Mouse (Mus musculus) CD8-positive naive resting alpha-beta T cell, adult 2 months (primary cell): Measurements from ENCODE around the gene Ric1.

Experiments
- DNase-seq, 2 experiments: peaks; one replicate each; pipeline ENCODE4 v3.0.0; 2022; ENCODE audit warnings: low read depth in 2 of 2, low spot score in 2 of 2

The Ric1 gene

DNA sequence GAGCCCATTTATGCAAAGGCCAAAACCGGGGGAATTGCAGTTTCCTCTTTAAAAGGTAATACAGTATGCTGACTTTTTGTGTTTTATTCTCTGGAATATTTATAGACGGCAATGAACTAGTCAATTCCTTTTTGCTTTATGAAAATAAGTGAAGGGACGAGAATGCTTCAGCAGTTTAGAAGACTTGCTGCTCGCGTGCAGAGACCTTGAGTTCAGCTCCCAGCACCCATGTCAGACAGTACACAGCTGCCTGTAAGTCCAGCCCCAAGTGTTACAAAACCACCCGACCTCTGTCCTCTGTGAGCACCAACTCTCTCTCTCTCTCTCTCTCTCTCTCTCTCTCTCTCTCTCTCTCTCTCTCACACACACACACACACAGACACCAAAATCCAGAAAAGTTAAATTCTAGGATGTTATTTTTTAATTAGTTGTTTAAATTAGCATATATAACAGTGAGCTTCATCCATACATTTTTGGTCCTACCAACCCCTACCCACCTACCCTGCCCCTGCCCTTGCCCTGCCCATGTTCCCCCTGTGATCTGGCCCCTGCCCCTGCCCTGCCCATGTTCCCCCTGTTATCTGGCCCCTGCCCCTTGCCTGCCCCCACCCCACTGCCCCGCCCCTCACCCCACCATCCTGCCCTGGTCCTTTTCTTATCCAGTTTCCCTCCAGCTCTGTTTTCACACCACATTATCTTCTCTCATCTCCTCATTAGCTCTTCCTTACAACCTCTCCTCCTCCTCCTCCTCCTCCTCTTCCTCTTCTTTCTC is 25.1 kb upstream of the Ric1 start:
- no peak for DNase-seq

DNA sequence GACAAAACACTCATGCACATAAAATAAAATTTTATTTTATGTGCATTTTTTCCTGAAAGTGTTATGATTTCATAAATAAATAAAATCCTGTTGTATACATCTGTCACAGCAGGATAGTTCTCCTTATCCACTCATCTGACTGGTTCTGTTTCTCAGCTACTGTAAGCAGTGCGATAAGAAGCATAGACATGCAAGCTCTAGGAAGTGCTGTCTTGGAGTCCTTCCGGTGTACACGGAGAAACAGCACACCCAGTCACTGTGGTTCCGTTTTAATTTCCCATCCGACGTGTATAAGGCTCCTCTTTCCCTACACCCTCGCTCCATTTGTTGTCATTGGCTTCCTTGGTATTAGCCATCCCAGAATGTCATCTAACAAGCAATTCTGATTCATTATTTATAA is 24.2 kb upstream of the Ric1 start:
- DNase-seq: no peak

- no peak for DNase-seq
Measured at GRCm38 (mm10) chr19:29498842-29499456, 23.1 kb upstream of the Ric1 start.

- DNase-seq: no peak
Measured at GRCm38 (mm10) chr19:29500333-29500732, 21.7 kb upstream of the Ric1 start.

GRCm38 (mm10) chr19:29501106-29501505 is 21.0 kb upstream of the Ric1 start:
- peak; percentile 15 to 53 for DNase-seq

DNA sequence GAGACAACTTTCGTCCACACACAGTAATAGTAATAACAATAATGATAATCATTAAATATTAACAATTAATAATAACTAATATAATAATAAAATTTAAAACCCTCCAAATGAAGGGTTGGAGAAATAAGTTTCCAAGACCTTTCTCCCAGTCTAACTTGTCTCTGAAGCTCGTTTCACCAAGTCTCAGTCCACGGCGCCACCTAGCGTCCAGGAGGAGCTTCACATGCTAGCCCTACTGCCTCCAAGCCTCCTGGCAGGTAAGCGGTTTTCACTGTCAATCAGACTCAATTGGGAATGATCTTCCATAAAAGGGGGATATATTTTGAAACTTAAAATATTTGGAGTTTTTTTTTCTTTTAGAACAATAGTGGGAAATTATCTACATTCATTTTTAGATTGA is 20.6 kb upstream of the Ric1 start:
- peak; percentile 75 to 76 for DNase-seq

DNA sequence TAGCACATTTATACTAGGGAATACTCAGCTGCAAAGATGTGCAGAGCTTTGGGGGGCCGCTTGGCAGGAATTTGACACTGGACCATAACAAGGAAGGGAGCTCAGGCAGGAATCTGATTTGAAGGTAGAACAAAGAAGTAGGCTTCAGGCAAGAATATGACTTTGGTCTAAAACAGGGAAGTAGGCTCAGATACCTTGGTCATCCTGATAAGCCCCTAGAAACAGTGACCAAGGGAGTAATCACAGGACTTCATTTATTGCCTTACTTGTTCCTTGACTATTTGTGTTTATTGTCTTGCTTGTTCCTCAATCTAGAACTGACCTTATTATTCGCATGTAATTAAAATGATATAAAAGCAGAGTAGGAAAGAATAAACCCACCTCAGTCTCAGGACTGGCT is 18.0 kb upstream of the Ric1 start:
- DNase-seq: no peak

GRCm38 (mm10) chr19:29505617-29506016 is 16.5 kb upstream of the Ric1 start:
- DNase-seq: no peak

DNA sequence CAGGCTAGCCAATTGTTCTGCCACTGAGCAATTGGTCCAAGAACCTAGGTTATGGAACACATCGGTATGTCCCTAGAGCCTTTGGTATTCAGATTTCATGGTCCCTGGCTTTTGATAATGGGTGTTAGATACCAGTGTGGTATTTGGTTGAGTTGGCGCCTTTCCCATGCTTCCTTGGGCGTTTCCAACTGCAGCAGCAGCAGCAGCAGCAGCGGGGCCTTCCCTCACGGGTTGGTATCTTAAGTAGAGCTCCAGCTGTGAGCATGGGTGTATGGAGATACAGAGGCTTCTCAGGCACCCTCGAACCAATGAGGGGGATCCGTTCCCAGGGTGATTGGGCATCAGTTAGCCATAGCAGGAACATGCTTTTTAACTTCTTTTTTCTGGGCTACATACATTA is 13.9 kb upstream of the Ric1 start:
- DNase-seq: no peak

GRCm38 (mm10) chr19:29509857-29510256 is 12.2 kb upstream of the Ric1 start:
- no peak for DNase-seq

- no peak for DNase-seq
Measured at GRCm38 (mm10) chr19:29511826-29512225, 10.3 kb upstream of the Ric1 start.

DNA sequence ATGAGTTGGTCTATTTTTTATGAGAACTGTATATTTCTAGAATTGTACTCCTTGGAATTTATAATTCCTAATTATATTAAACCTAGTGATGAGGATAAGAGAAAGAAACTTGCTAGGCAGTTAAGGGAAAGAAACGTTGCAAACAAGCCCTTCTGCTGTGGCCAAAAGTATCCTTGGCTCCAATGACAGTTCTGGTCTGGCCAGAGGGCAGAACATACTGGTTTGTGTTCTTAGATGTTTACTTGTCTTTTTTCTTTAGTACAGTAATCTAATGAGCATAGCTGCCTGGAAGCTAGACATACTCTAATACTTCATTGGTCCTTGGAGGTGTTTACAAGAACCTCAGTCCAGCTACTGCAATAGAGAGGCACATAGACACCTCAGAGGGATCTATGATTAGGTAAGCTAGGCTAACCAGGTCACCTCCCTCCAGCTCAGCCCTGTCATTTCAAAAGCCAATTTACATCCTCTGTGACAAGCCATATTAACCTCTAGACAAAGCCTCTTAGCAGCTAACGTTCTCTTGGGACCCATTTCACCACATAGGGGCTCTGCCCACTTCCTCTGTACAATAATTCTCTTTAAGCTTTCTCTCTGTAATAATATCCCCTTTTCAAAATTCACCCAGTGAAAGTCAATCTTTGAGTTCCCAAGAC is 8.8 kb upstream of the Ric1 start:
- DNase-seq: no peak

- DNase-seq: no peak
Measured at GRCm38 (mm10) chr19:29514130-29514529, 8.0 kb upstream of the Ric1 start.

- DNase-seq: no peak
Measured at GRCm38 (mm10) chr19:29515386-29515785, 6.7 kb upstream of the Ric1 start.

- no peak for DNase-seq
Measured at GRCm38 (mm10) chr19:29515991-29516390, 6.1 kb upstream of the Ric1 start.

DNA sequence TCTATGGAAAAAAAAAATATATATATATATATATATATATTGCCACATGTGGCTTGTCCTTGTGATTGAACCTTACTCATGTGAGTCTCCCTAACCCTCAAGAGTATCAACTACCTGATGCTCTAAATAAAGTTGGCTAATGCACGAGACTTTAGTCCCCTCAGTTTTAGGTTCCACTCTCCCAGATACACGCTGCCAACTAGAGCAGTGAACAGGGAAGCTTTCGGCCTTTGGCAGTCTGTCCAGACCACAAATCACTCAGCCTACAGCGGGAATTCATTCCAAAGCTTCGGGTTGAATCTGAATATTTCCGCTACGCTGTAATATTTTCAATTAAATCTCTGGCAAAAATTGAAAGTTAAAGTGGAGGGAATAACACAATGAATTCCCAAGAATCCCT is 3.7 kb upstream of the Ric1 start:
- DNase-seq: no peak

GRCm38 (mm10) chr19:29518922-29519321 is 3.2 kb upstream of the Ric1 start:
- DNase-seq: no peak

- DNase-seq: no peak
Measured at GRCm38 (mm10) chr19:29520996-29521560, 1.0 kb upstream of the Ric1 start.

GRCm38 (mm10) chr19:29522445-29523229 is 555 bp downstream of the Ric1 start:
- peak; percentile 34 to 44 for DNase-seq

- DNase-seq: no peak
Measured at GRCm38 (mm10) chr19:29523230-29523582, 1.1 kb downstream of the Ric1 start.

- no peak for DNase-seq
Measured at GRCm38 (mm10) chr19:29523701-29524100, 1.6 kb downstream of the Ric1 start.
